Comparison of ENCODE assay signal across 8 mouse cellular contexts in the genomic region with DNA sequence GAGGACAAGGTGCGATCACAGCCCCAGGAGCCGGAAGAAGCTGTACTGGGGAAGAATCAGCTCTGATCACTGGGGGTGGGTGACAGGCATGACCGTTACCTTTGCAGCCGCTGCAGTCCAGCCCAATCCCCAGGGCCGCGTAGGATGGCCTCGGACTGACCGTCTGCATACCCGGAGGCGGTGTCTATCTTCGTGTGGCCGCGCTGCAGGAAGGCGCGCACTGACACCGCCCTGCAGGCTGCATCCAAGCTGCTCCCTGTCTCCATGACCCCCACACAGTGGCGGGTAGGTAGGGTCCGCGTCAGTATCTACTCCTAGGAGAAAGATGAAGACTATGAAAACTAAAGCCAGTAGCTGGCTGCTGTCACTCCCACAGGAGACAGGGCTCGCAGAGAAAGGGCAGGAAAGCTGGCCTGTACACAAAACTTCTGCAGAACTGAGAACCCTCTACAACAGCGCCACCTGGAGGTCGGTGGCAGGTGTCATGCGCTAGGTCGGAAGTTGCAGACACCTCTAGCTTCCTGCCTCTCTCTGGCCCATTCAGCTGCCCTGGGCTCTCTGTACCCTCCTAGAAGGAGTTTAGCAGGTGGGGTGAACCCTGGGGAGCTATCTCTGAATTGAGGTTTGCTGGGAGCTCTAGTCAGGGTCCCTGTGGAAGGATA. TPM values are rescaled to one million over a fixed set of nuclear protein-coding genes. Genes with fewer than 3 reads are reported as not detected.
DNase-seq lines count a peak whose midpoint lies in the region; ATAC-seq and TF ChIP-seq lines count a peak whose summit lies in the region.

No protein-coding gene starts in this region.

- peaks cover 9% of the 10 kb centered on the region; the same call in 1 of the 2 replicates for H3K27me3 ChIP-seq in hindbrain, embryonic 15.5 days

- H3K4me3 ChIP-seq in gastrocnemius, adult 2 months, result peak overlapping the region; percentile 57
- H3K4me3 ChIP-seq in hindbrain, embryonic 15.5 days, result no peak overlapping the region
- no peak overlapping the region for H3K4me3 ChIP-seq in left cerebral cortex, adult 2 months

- no peaks in the 10 kb centered on the region for H3K4me1 ChIP-seq in hindbrain, embryonic 15.5 days (replicated peaks)

- no peak overlapping the region for H3K27ac ChIP-seq in gastrocnemius, adult 2 months
- H3K27ac ChIP-seq in hindbrain, embryonic 15.5 days (replicated peaks), result no peak overlapping the region
- H3K27ac ChIP-seq in left cerebral cortex, adult 2 months, result no peak overlapping the region

- peak overlapping the region; percentile 33 for H3K4me2 ChIP-seq in hindbrain, embryonic 15.5 days

- DNase-seq in adipocyte (ENCODE audit: low spot score), result peak; percentile 88
- DNase-seq in cerebellum, postnatal 25 days, result peak; percentile 73 to 87
- DNase-seq in gastrocnemius, adult 2 months, result peak; percentile 85
- peak; percentile 49 to 68 for DNase-seq in left cerebral cortex, adult 2 months (ENCODE audit: extremely low spot score in 1 of 2, low spot score in 2 of 2)
- peak; percentile 81 for DNase-seq in skeletal muscle tissue, adult 2 months (ENCODE audit: low read depth, low spot score)
- peak; percentile 89 for DNase-seq in yolk sac, embryonic 10.5 days (ENCODE audit: low spot score)

- no peak for ATAC-seq in hindbrain, embryonic 15.5 days (ENCODE audit: low FRiP score, low read depth)
- ATAC-seq in megakaryocyte progenitor cell, adult 5-6 weeks (replicated peaks; ENCODE audit: poor library complexity), result peak; percentile 65

- intact Hi-C loops in gastrocnemius, adult 2 months (cut with DNase I), result loop anchor here (5.0 kb wide), 1 partner anchor 250 kb away; no protein-coding TSS in a partner anchor
- intact Hi-C loops in left cerebral cortex, adult 2 months (cut with DNase I), result loop anchor here (2.0 to 10.0 kb wide), 2 partner anchors 250 to 412 kb away; no protein-coding TSS in a partner anchor

- peak; percentile 79 for TF ChIP-seq CTCF in gastrocnemius, adult 2 months (IDR thresholded peaks at IDR 0.05)
- peak; percentile 69 for TF ChIP-seq CTCF in left cerebral cortex, adult 2 months (IDR thresholded peaks at IDR 0.05)

- no peaks in the 10 kb centered on the region for H3K9me3 ChIP-seq in hindbrain, embryonic 15.5 days

- H3K9ac ChIP-seq in hindbrain, embryonic 15.5 days, result no peak overlapping the region

- 28% methylated on average over 24 of the region's 24 CpGs for WGBS in hindbrain, embryonic 15.5 days

- H3K36me3 ChIP-seq in hindbrain, embryonic 15.5 days, result no peaks in the 10 kb centered on the region

RNA-seq across cellular contexts. Expression of gene Mrto4, which starts 15.4 kb away (rescaled TPM):
- total RNA-seq in gastrocnemius, adult 2 months (2021), result 10 to 100 TPM; 34.9 to 35.7 TPM
- 82.2 and 85.6 TPM in 2 replicates for polyA plus RNA-seq in hindbrain, embryonic 15.5 days (2015; fragmentation: Nextera tagmentation; extraction: Ambion mirVana)
- 10 to 100 TPM; 47.4 to 48.3 TPM for total RNA-seq in left cerebral cortex, adult 2 months (2021)
- total RNA-seq in megakaryocyte progenitor cell, adult 5-6 weeks (2015), result 150 and 154 TPM in 2 replicates
- total RNA-seq in megakaryocyte progenitor cell, adult 5-6 weeks (2017), result 72.2 and 75.9 TPM in 2 replicates

RNA-seq across cellular contexts. Expression of gene Emc1, which starts 15.4 kb away (rescaled TPM):
- total RNA-seq in gastrocnemius, adult 2 months (2021), result 10 to 100 TPM; 29.1 to 32.6 TPM
- polyA plus RNA-seq in hindbrain, embryonic 15.5 days (2015; fragmentation: Nextera tagmentation; extraction: Ambion mirVana), result 45.0 and 45.9 TPM in 2 replicates
- total RNA-seq in left cerebral cortex, adult 2 months (2021), result 10 to 100 TPM; 82.5 to 94.1 TPM
- 19.2 and 19.8 TPM in 2 replicates for total RNA-seq in megakaryocyte progenitor cell, adult 5-6 weeks (2015)
- 30.3 and 42.6 TPM in 2 replicates for total RNA-seq in megakaryocyte progenitor cell, adult 5-6 weeks (2017)

RNA-seq across cellular contexts. Expression of gene Ubr4, which starts 15.5 kb away (rescaled TPM):
- total RNA-seq in gastrocnemius, adult 2 months (2021), result 100 to 1,000 TPM in 1 of 2 experiments, 10 to 100 TPM in 1; 94.7 to 125 TPM
- polyA plus RNA-seq in hindbrain, embryonic 15.5 days (2015; fragmentation: Nextera tagmentation; extraction: Ambion mirVana), result 95.6 and 96.8 TPM in 2 replicates
- 100 to 1,000 TPM; 187 to 199 TPM for total RNA-seq in left cerebral cortex, adult 2 months (2021)
- total RNA-seq in megakaryocyte progenitor cell, adult 5-6 weeks (2015), result 63.6 and 83.1 TPM in 2 replicates
- total RNA-seq in megakaryocyte progenitor cell, adult 5-6 weeks (2017), result 41.7 and 46.1 TPM in 2 replicates

RNA-seq across cellular contexts. Expression of gene Akr7a5, which starts 26.4 kb away (rescaled TPM):
- total RNA-seq in gastrocnemius, adult 2 months (2021), result 10 to 100 TPM; 31.2 to 34.7 TPM
- polyA plus RNA-seq in hindbrain, embryonic 15.5 days (2015; fragmentation: Nextera tagmentation; extraction: Ambion mirVana), result 64.8 and 66.2 TPM in 2 replicates
- 10 to 100 TPM; 27.2 to 27.9 TPM for total RNA-seq in left cerebral cortex, adult 2 months (2021)
- total RNA-seq in megakaryocyte progenitor cell, adult 5-6 weeks (2015), result 10.6 and 11.8 TPM in 2 replicates
- total RNA-seq in megakaryocyte progenitor cell, adult 5-6 weeks (2017), result 11.2 and 13.0 TPM in 2 replicates

RNA-seq across cellular contexts. Expression of gene Pqlc2, which starts 26.4 kb away (rescaled TPM):
- 1 to 10 TPM; 4.9 to 7.2 TPM for total RNA-seq in gastrocnemius, adult 2 months (2021)
- polyA plus RNA-seq in hindbrain, embryonic 15.5 days (2015; fragmentation: Nextera tagmentation; extraction: Ambion mirVana), result 13.9 and 14.0 TPM in 2 replicates
- total RNA-seq in left cerebral cortex, adult 2 months (2021), result 10 to 100 TPM; 13.3 to 13.9 TPM
- 3.5 and 5.6 TPM in 2 replicates for total RNA-seq in megakaryocyte progenitor cell, adult 5-6 weeks (2015)
- total RNA-seq in megakaryocyte progenitor cell, adult 5-6 weeks (2017), result 1.3 and 3.9 TPM in 2 replicates
